In the genomic region with DNA sequence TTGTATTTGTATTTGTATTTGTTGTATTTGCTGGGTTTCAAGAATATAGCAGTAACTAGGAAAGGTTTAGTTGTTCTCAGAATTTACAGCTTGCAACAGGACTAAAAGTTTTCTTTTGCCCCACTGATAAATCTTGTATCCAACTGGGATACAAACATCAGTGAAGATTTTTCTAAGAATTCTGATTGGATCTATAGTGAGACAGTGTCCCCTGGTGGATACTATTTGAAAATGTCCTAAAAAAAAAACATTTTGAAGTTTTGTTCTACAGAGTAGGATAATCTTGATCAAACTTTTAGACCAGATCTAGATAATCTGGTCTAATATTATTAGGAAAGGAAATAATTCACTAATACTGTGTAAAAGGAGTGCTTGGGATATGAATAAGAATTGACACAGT, we compare ENCODE assay signal across 15 mouse cellular contexts.
DNase-seq lines count a peak whose midpoint lies in the region; ATAC-seq and TF ChIP-seq lines count a peak whose summit lies in the region.
"Had no signal": no experiment of that assay in that cellular context is flagged by ENCODE, and none has a peak within 500 bp of the region (broad histone marks: within the 10 kb centered on the region; RNA-seq: fewer than 3 reads in every experiment).

No protein-coding gene starts in this region.

- no peak overlapping the region for H3K4me3 ChIP-seq in forebrain, postnatal 0 days (ENCODE audit: low read depth, low read length)
- H3K4me3 ChIP-seq in forebrain, embryonic 16.5 days (replicated peaks; ENCODE audit: low read length): no peak overlapping the region
- no peak overlapping the region for H3K4me3 ChIP-seq in layer of hippocampus, adult 2 months
- no peak overlapping the region for H3K4me3 ChIP-seq in midbrain, postnatal 0 days (ENCODE audit: low read depth, low read length)
- H3K4me3 ChIP-seq in midbrain, embryonic 16.5 days (ENCODE audit: low read depth, low read length): no peak overlapping the region
- no peak overlapping the region for H3K4me3 ChIP-seq in stomach, postnatal 0 days (ENCODE audit: low read depth, low read length)
- H3K4me3 ChIP-seq: heart, embryonic 10.5 days; liver, embryonic 15.5 days; neural tube, embryonic 13.5 days had no signal

- H3K36me3 ChIP-seq in forebrain, postnatal 0 days (ENCODE audit: insufficient read depth): no peaks in the 10 kb centered on the region
- H3K36me3 ChIP-seq in forebrain, embryonic 16.5 days (ENCODE audit: control insufficient read depth, insufficient read depth): no peaks in the 10 kb centered on the region
- no peaks in the 10 kb centered on the region for H3K36me3 ChIP-seq in midbrain, postnatal 0 days (ENCODE audit: insufficient read depth, low read length)
- H3K36me3 ChIP-seq in midbrain, embryonic 16.5 days (ENCODE audit: control insufficient read depth, insufficient read depth, low read length): no peaks in the 10 kb centered on the region
- H3K36me3 ChIP-seq in stomach, postnatal 0 days (ENCODE audit: control insufficient read depth, insufficient read depth, low read length): peaks cover 13% of the 10 kb centered on the region
- H3K36me3 ChIP-seq: heart, embryonic 10.5 days; liver, embryonic 15.5 days; neural tube, embryonic 13.5 days had no signal

- no peak overlapping the region for H3K4me2 ChIP-seq in forebrain, postnatal 0 days (ENCODE audit: low read depth)
- H3K4me2 ChIP-seq in forebrain, embryonic 16.5 days (ENCODE audit: low read length): no peak overlapping the region
- H3K4me2 ChIP-seq in midbrain, postnatal 0 days (ENCODE audit: low read depth, low read length, poor library complexity, severe bottlenecking): no peak overlapping the region
- H3K4me2 ChIP-seq in midbrain, embryonic 16.5 days (ENCODE audit: low read length): no peak overlapping the region
- H3K4me2 ChIP-seq in stomach, postnatal 0 days (replicated peaks; ENCODE audit: low read depth): no peak overlapping the region
- H3K4me2 ChIP-seq: liver, embryonic 15.5 days; neural tube, embryonic 13.5 days had no signal

- H3K4me1 ChIP-seq in forebrain, postnatal 0 days (ENCODE audit: insufficient read depth): no peaks in the 10 kb centered on the region
- H3K4me1 ChIP-seq in forebrain, embryonic 16.5 days (replicated peaks; ENCODE audit: control insufficient read depth, insufficient read depth, low read length): no peaks in the 10 kb centered on the region
- H3K4me1 ChIP-seq in midbrain, postnatal 0 days (ENCODE audit: insufficient read depth, low read length): no peaks in the 10 kb centered on the region
- no peaks in the 10 kb centered on the region for H3K4me1 ChIP-seq in midbrain, embryonic 16.5 days (ENCODE audit: control insufficient read depth, insufficient read depth, low read length)
- no peaks in the 10 kb centered on the region for H3K4me1 ChIP-seq in stomach, postnatal 0 days (replicated peaks; ENCODE audit: control insufficient read depth, insufficient read depth)
- H3K4me1 ChIP-seq: liver, embryonic 15.5 days; neural tube, embryonic 13.5 days had no signal

- peak; percentile 41 for DNase-seq in forebrain, postnatal 0 days
- DNase-seq in layer of hippocampus, adult 2 months (ENCODE audit: low spot score in 2 of 2): no peak
- no peak for DNase-seq in layer of hippocampus, adult 9-10 months (ENCODE audit: low spot score)
- peak; percentile 52 for DNase-seq in midbrain, postnatal 0 days (ENCODE audit: low spot score)
- no peak for DNase-seq in stomach, postnatal 0 days (ENCODE audit: low spot score)
- no peak for DNase-seq in adrenal gland, postnatal 10 days
- DNase-seq: cerebellum, adult 11-12 months; gastrocnemius, postnatal 14 days; heart, postnatal 4 days; kidney, postnatal 14 days had no signal

- H3K27ac ChIP-seq in forebrain, postnatal 0 days (ENCODE audit: low read depth, low read length): no peak overlapping the region
- H3K27ac ChIP-seq in forebrain, embryonic 16.5 days (ENCODE audit: low read length): no peak overlapping the region
- H3K27ac ChIP-seq in layer of hippocampus, adult 2 months: no peak overlapping the region
- no peak overlapping the region for H3K27ac ChIP-seq in midbrain, postnatal 0 days (ENCODE audit: low read depth, low read length)
- no peak overlapping the region for H3K27ac ChIP-seq in midbrain, embryonic 16.5 days (ENCODE audit: low read length)
- no peak overlapping the region for H3K27ac ChIP-seq in stomach, postnatal 0 days (replicated peaks)
- H3K27ac ChIP-seq: heart, embryonic 10.5 days; liver, embryonic 15.5 days; neural tube, embryonic 13.5 days had no signal

- H3K27me3 ChIP-seq in forebrain, postnatal 0 days (ENCODE audit: insufficient read depth, low read length): no peaks in the 10 kb centered on the region
- H3K27me3 ChIP-seq in forebrain, embryonic 16.5 days (replicated peaks; ENCODE audit: control insufficient read depth, insufficient read depth, low read length): no peaks in the 10 kb centered on the region
- H3K27me3 ChIP-seq in midbrain, postnatal 0 days (ENCODE audit: insufficient read depth, low read length): no peaks in the 10 kb centered on the region
- no peaks in the 10 kb centered on the region for H3K27me3 ChIP-seq in midbrain, embryonic 16.5 days (ENCODE audit: control insufficient read depth, insufficient read depth, low read depth, low read length)
- H3K27me3 ChIP-seq in stomach, postnatal 0 days (ENCODE audit: control insufficient read depth, insufficient read depth, low read length): no peaks in the 10 kb centered on the region
- H3K27me3 ChIP-seq: liver, embryonic 15.5 days; neural tube, embryonic 13.5 days had no signal

- peak; percentile 76 for TF ChIP-seq CTCF in forebrain, postnatal 0 days (IDR thresholded peaks at IDR 0.05; ENCODE audit: low read depth)
- TF ChIP-seq CTCF in layer of hippocampus, adult 2 months (conservative IDR thresholded peaks at IDR 0.05): peak; percentile 88
- peak; percentile 81 for TF ChIP-seq CTCF in midbrain, postnatal 0 days (IDR thresholded peaks at IDR 0.05)
- peak; percentile 82 for TF ChIP-seq CTCF in stomach, postnatal 0 days (IDR thresholded peaks at IDR 0.05; ENCODE audit: low read depth)

- no peaks in the 10 kb centered on the region for H3K9me3 ChIP-seq in forebrain, postnatal 0 days (ENCODE audit: low read length)
- H3K9me3 ChIP-seq in forebrain, embryonic 16.5 days (ENCODE audit: control insufficient read depth, low read length): no peaks in the 10 kb centered on the region
- no peaks in the 10 kb centered on the region for H3K9me3 ChIP-seq in midbrain, postnatal 0 days (ENCODE audit: low read length)
- H3K9me3 ChIP-seq in midbrain, embryonic 16.5 days (replicated peaks; ENCODE audit: control insufficient read depth, low read length, poor library complexity, severe bottlenecking): no peaks in the 10 kb centered on the region
- H3K9me3 ChIP-seq in stomach, postnatal 0 days (ENCODE audit: control insufficient read depth, low read length): no peaks in the 10 kb centered on the region
- H3K9me3 ChIP-seq: heart, embryonic 10.5 days; liver, embryonic 15.5 days; neural tube, embryonic 13.5 days had no signal

- no peak overlapping the region for H3K9ac ChIP-seq in forebrain, postnatal 0 days
- H3K9ac ChIP-seq in forebrain, embryonic 16.5 days (replicated peaks; ENCODE audit: low read depth, low read length): no peak overlapping the region
- no peak overlapping the region for H3K9ac ChIP-seq in midbrain, postnatal 0 days (replicated peaks; ENCODE audit: low read length, poor library complexity, severe bottlenecking)
- no peak overlapping the region for H3K9ac ChIP-seq in midbrain, embryonic 16.5 days (ENCODE audit: low read depth, low read length)
- H3K9ac ChIP-seq in stomach, postnatal 0 days (ENCODE audit: low read length): no peak overlapping the region
- H3K9ac ChIP-seq: liver, embryonic 15.5 days; neural tube, embryonic 13.5 days had no signal

- no peak for TF ChIP-seq EP300 in stomach, postnatal 0 days (optimal IDR thresholded peaks at IDR 0.05)

- no peak; the same call in 1 of the 2 replicates for ATAC-seq in forebrain, postnatal 0 days
- no peak for ATAC-seq in forebrain, embryonic 16.5 days
- no peak for ATAC-seq in midbrain, postnatal 0 days (ENCODE audit: low FRiP score)
- no peak for ATAC-seq in midbrain, embryonic 16.5 days
- no peak for ATAC-seq in stomach, postnatal 0 days (ENCODE audit: low FRiP score, low TSS enrichment)

Comparison
In these comparisons a context has a peak if more than half of its experiments do, and no peak if none do; other contexts are left out.
1. DNase-seq: peak in forebrain, postnatal 0 days (single experiment) and midbrain, postnatal 0 days (single experiment); none in layer of hippocampus, adult 2 months (0 of 2), layer of hippocampus, adult 9-10 months (single experiment), stomach, postnatal 0 days (single experiment) and adrenal gland, postnatal 10 days (single experiment).
2. Peak in every context shown above with its lines, with median percentiles within 50 percentile points of each other: CTCF ChIP-seq.